Mouse (Mus musculus): ENCODE measurements at regions not wholly inside any gene's neighbourhood (a gene's known extent, or its start where the extent isn't known, plus 50 kb on each side); places are given as distances from the start of the nearest gene placed in this dataset.

GRCm38 (mm10) chr7:66490073-66490472 lies 62.8 kb upstream of the Aldh1a3 start:
- DNase-seq, result no peak

DNA sequence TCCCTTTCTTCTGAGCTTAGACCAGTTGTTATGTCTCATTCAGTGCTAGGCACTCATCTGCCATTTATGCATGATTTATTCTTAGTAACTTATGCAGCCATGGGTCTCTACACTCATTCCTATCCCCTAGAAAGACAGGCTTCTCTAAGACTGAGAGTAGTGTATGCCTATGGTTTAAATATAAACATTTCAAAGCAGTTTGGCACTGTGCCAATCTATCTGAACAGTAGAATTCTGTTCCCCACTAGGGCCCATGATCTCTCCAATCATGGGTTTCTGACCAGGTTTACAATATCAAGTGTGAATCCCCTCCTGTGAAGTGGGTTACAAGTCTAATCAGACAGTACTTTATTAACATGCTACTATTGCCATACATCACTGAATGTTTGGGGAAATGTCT lies 60.4 kb upstream of the Aldh1a3 start:
- DNase-seq, result no peak

- DNase-seq, result no peak
Measured at GRCm38 (mm10) chr7:66480446-66480845, 53.1 kb upstream of the Aldh1a3 start.

DNA sequence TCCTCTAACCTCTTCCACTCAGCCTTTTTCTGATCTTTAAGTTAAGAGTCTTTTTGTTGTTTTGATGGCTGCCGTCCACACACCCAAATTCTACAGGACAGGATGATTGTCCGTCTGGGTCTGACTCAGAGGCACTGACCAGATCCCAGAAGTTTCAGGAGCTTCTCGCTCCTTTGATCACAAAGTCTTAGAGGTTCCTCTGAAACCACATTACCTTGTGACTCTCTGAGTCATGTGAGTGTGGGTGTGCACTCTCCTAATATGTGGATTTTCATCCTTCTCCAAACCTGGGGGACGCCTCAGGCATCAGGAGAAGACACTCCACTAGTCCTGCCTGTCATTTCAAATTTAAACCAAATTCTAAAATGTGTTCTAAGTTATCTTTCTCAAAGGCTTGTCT lies 52.0 kb upstream of the Aldh1a3 start:
- DNase-seq, result no peak

DNA sequence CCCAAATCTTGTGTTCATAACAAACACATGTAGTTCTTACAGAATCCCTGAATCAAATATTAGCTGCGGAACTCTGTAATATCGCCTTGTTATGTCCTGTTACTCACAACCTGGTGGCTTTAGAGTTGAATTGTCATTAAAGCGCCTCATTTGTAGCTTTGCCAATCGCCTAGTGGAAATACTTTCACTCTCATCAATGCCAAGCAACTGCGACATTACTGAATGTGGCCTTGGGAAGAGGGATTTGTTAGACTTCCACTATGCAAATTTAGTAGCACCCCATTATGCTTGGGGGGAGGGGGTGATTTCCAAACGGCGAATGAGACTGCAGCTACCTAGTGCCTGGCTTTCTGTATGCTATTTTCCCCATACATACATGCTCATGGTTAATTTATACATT lies 50.8 kb upstream of the Aldh1a3 start:
- DNase-seq, result no peak

GRCm38 (mm10) chr7:66477475-66477874 lies 50.2 kb upstream of the Aldh1a3 start:
- DNase-seq, result no peak

Measured in cerebellum, postnatal 36 days (tissue).